Mouse (Mus musculus) lung, adult 18-20 months (tissue): ENCODE measurements at regions not wholly inside any gene's neighbourhood (a gene's known extent, or its start where the extent isn't known, plus 50 kb on each side); places are given as distances from the start of the nearest gene placed in this dataset.

Experiments
- DNase-seq, 2 experiments: peaks; one replicate each; pipeline ENCODE4 v3.0.0; 2022; ENCODE audit warnings: mixed read lengths in 2 of 2

- no peak for DNase-seq
Observed at GRCm38 (mm10) chr11:94882687-94883383, 53.2 kb upstream of the Col1a1 start.

GRCm38 (mm10) chr11:94881982-94882686 is 53.9 kb upstream of the Col1a1 start:
- DNase-seq: no peak

GRCm38 (mm10) chr11:94880896-94881840 is 54.9 kb upstream of the Col1a1 start:
- DNase-seq: no peak

GRCm38 (mm10) chr11:94876707-94877106 is 59.3 kb upstream of the Col1a1 start:
- DNase-seq: no peak

- peak; percentile 57 to 72 for DNase-seq
Observed at GRCm38 (mm10) chr11:94875026-94875425, 61.0 kb upstream of the Col1a1 start.

GRCm38 (mm10) chr11:94874155-94874561 is 61.9 kb upstream of the Col1a1 start:
- DNase-seq: peak; percentile 14 to 33

GRCm38 (mm10) chr11:94873693-94874092 is 62.3 kb upstream of the Col1a1 start:
- peak; percentile 48 to 56 for DNase-seq

- peak; percentile 40 to 59 for DNase-seq
Observed at GRCm38 (mm10) chr11:94872921-94873320, 63.1 kb upstream of the Col1a1 start.

- peak; percentile 64 to 66 for DNase-seq
Observed at GRCm38 (mm10) chr11:94870341-94870740, 65.7 kb upstream of the Col1a1 start.

GRCm38 (mm10) chr11:94869866-94870265 is 66.2 kb upstream of the Col1a1 start:
- DNase-seq: peak; percentile 18 to 46

GRCm38 (mm10) chr11:94866176-94866967 is 69.7 kb upstream of the Col1a1 start:
- peak; percentile 63 to 73 for DNase-seq

GRCm38 (mm10) chr11:94850129-94850528 is 67.6 kb upstream of the Tmem92 start:
- DNase-seq: no peak

GRCm38 (mm10) chr11:94839133-94839532 is 56.6 kb upstream of the Tmem92 start:
- no peak for DNase-seq

- no peak for DNase-seq
Observed at GRCm38 (mm10) chr11:94838140-94838539, 55.6 kb upstream of the Tmem92 start.

- no peak for DNase-seq
Observed at GRCm38 (mm10) chr11:94836347-94836746, 53.8 kb upstream of the Tmem92 start.

- DNase-seq: peak; percentile 21 to 39
Observed at GRCm38 (mm10) chr11:94832246-94832985, 49.9 kb upstream of the Tmem92 start.
